Mouse (Mus musculus): ENCODE data around the gene Ankrd28.

DNA sequence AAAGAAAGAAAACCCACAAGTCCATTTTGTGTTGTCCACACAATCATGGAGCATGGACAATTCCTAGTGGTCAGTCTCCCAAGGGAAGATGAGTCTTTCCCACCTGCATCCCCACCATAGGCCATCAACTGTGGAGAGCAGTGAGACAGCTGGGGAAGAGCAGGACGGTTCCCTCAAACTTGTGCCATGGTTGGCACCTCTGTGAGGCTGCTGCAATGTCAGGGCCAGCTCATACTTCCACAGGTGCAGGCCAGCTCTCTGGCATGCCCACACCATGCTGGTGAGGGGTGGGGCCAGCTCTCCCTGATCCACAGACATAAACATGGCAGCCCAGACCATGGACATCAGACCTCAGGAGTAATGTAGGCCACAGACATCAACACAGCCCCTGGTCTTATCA lies 144.2 kb downstream of the Ankrd28 start:
- TF ChIP-seq CTCF (IDR thresholded peaks at IDR 0.05; ENCODE audit: control insufficient read depth, insufficient read depth, insufficient read length) (no peak), MYOG (IDR thresholded peaks at IDR 0.05; ENCODE audit: control insufficient read depth, extremely low read depth, insufficient read length) (no peak)
